Mouse (Mus musculus) heart, embryonic 14.5 days (tissue): ENCODE measurements around the gene Drd3. TPM values are rescaled to one million over a fixed set of nuclear protein-coding genes. Genes with fewer than 3 reads are reported as not detected.

ENCODE experiments used
- ATAC-seq: fragments of 200-750 bp; cut with Nextera tagmentation; 2 replicates; pipeline ENCODE4 v1.8.0; 2017; ENCODE audit warnings: low read depth, moderate TSS enrichment; ENCODE audit not compliant: insufficient number of reproducible peaks, insufficient read depth, low FRiP score
- H3K27ac ChIP-seq, 2 experiments: fragments of 200-500 bp in 1 of 2; fragments of 300-500 bp in 1 of 2; sonication (generic) in 1 of 2; replicated peaks in 1 of 2; 2 replicates each; pipeline ENCODE4 v1.5.1; 2012 to 2014; ENCODE audit warnings: low read depth in 2 of 2, low read length in 2 of 2, control low read depth in 1 of 2, mild to moderate bottlenecking in 1 of 2, mixed read lengths in 1 of 2; ENCODE audit not compliant: control insufficient read depth in 1 of 2, insufficient read depth in 1 of 2
- H3K27me3 ChIP-seq: fragments of 300-500 bp; sonication (generic); 2 replicates; pipeline ENCODE4 v1.6.1; 2014; ENCODE audit warnings: mild to moderate bottlenecking, low read length, control low read depth; ENCODE audit not compliant: control insufficient read depth, insufficient read depth
- H3K36me3 ChIP-seq: fragments of 300-500 bp; sonication (generic); 2 replicates; pipeline ENCODE4 v1.6.1; 2014; ENCODE audit warnings: mild to moderate bottlenecking, control low read depth, low read length, mixed read lengths; ENCODE audit not compliant: control insufficient read depth, insufficient read depth
- H3K4me1 ChIP-seq, 2 experiments: fragments of 200-500 bp in 1 of 2; fragments of 300-500 bp in 1 of 2; sonication (generic) in 1 of 2; 2 replicates each; pipeline ENCODE4 v1.6.1; 2012 to 2014; ENCODE audit warnings: low read length in 2 of 2, control low read depth in 1 of 2, mixed read lengths in 1 of 2; ENCODE audit not compliant: control insufficient read depth in 2 of 2, insufficient read depth in 2 of 2
- H3K4me2 ChIP-seq: fragments of 300-500 bp; sonication (generic); 2 replicates; pipeline ENCODE4 v1.6.1; 2014; ENCODE audit warnings: mild to moderate bottlenecking, low read length
- H3K4me3 ChIP-seq, 2 experiments: fragments of 200-500 bp in 1 of 2; fragments of 300-500 bp in 1 of 2; sonication (generic) in 1 of 2; 2 replicates each; pipeline ENCODE4 v1.5.1; 2012 to 2014; ENCODE audit warnings: low read length in 2 of 2, mild to moderate bottlenecking in 2 of 2, control low read depth in 1 of 2, low read depth in 1 of 2, moderate library complexity in 1 of 2; ENCODE audit not compliant: control insufficient read depth in 1 of 2, insufficient read depth in 1 of 2
- H3K9ac ChIP-seq: fragments of 300-500 bp; sonication (generic); 2 replicates; pipeline ENCODE4 v1.6.1; 2014; ENCODE audit warnings: mild to moderate bottlenecking, low read length
- H3K9me3 ChIP-seq: fragments of 300-500 bp; sonication (generic); 2 replicates; pipeline ENCODE4 v1.6.1; 2016; ENCODE audit warnings: low read length, control low read depth; ENCODE audit not compliant: control insufficient read depth
- WGBS: fragments of 180-500 bp; shearing (Covaris S2); extraction: QIAGEN DNeasy Blood & Tissue Kit; methylation state at CpG from one replicate; pipeline ENCODE4 v1.1.7; 2014; 5-methylcytosine and 5-hydroxymethylcytosine counted together
- polyA plus RNA-seq: library from polyadenylated mRNA; unstranded; fragments of >200 nt; fragmentation: Nextera tagmentation; extraction: Ambion mirVana; gene quantifications from 2 replicates; pipeline ENCODE4 v1.2.1, GENCODE M21; 2014

Gene Drd3
- polyA plus RNA-seq, 1 experiment from 2014 or later: not detected

GRCm38 (mm10) chr16:43801137-43801536 is 47.3 kb downstream of the Drd3 start:
- Histone ChIP-seq H3K4me3 (no peak overlapping the region), H3K9me3 (0 out of 2 replicates have a peak, but pooled peaks cover 5% of the 10 kb centered on the region), H3K9ac (peak overlapping the region; percentile 45; the same call in 1 of the 2 replicates), H3K36me3 (no peaks in the 10 kb centered on the region), H3K27me3 (no peaks in the 10 kb centered on the region), H3K27ac (peak overlapping the region in 1 of 2 experiments; percentile 68; a peak in 2 of 4 replicates), H3K4me1 (peaks cover 22 to 27% of the 10 kb centered on the region in 2 experiments), H3K4me2 (no peak overlapping the region)
- WGBS: 28% methylated on average over 3 of the region's 3 CpGs
- no peak for ATAC-seq

GRCm38 (mm10) chr16:43801791-43802307 is 48.0 kb downstream of the Drd3 start:
- H3K36me3 ChIP-seq: no peaks in the 10 kb centered on the region
- H3K4me1 ChIP-seq: peaks cover 22 to 27% of the 10 kb centered on the region in 2 experiments
- ATAC-seq: peak; percentile 66
- WGBS: 3% methylated on average over 18 of the region's 18 CpGs
- peak overlapping the region; percentile 70 for H3K4me2 ChIP-seq
- H3K4me3 ChIP-seq: peak overlapping the region; percentile 37 to 51
- H3K27me3 ChIP-seq: no peaks in the 10 kb centered on the region
- H3K9me3 ChIP-seq: 0 out of 2 replicates have a peak, but pooled peaks cover 1% of the 10 kb centered on the region
- H3K9ac ChIP-seq: peak overlapping the region; percentile 52
- peak overlapping the region; percentile 46 to 68 for H3K27ac ChIP-seq

GRCm38 (mm10) chr16:43802466-43802865 is 48.6 kb downstream of the Drd3 start:
- 57% methylated on average over 5 of the region's 5 CpGs for WGBS
- H3K4me1 ChIP-seq: peaks cover 22 to 27% of the 10 kb centered on the region in 2 experiments
- H3K4me3 ChIP-seq: no peak overlapping the region

GRCm38 (mm10) chr16:43804364-43804763 is 50.5 kb downstream of the Drd3 start:
- no peaks in the 10 kb centered on the region for H3K36me3 ChIP-seq
- H3K27me3 ChIP-seq: no peaks in the 10 kb centered on the region
- peaks cover 22 to 27% of the 10 kb centered on the region in 2 experiments for H3K4me1 ChIP-seq
- H3K27ac ChIP-seq: no peak overlapping the region
- 85% methylated on average over 6 of the region's 6 CpGs for WGBS
- no peak overlapping the region for H3K4me3 ChIP-seq
- H3K9me3 ChIP-seq: no peaks in the 10 kb centered on the region
- H3K9ac ChIP-seq: no peak overlapping the region
- peak overlapping the region; percentile 37 for H3K4me2 ChIP-seq
- no peak for ATAC-seq

More at GRCm38 (mm10) chr16:43802466-43802865, 48.6 kb downstream of the Drd3 start:
- Histone ChIP-seq H3K36me3 (no peaks in the 10 kb centered on the region), H3K9me3 (no peaks in the 10 kb centered on the region), H3K9ac (no peak overlapping the region), H3K27me3 (no peaks in the 10 kb centered on the region), H3K27ac (no peak overlapping the region), H3K4me2 (no peak overlapping the region)
- no peak for ATAC-seq

GRCm38 (mm10) chr16:43807048-43807447 is 53.2 kb downstream of the Drd3 start:
- 62% methylated on average over 16 of the region's 16 CpGs for WGBS
- Histone ChIP-seq H3K27me3 (no peaks in the 10 kb centered on the region), H3K4me2 (no peak overlapping the region), H3K27ac (no peak overlapping the region), H3K9ac (no peak overlapping the region), H3K4me1 (peaks cover 8 to 11% of the 10 kb centered on the region in 2 experiments), H3K4me3 (no peak overlapping the region), H3K36me3 (no peaks in the 10 kb centered on the region), H3K9me3 (no peaks in the 10 kb centered on the region)
- ATAC-seq: no peak

- Histone ChIP-seq H3K27ac (no peak overlapping the region), H3K27me3 (no peaks in the 10 kb centered on the region), H3K9me3 (no peaks in the 10 kb centered on the region), H3K36me3 (no peaks in the 10 kb centered on the region), H3K4me1 (peaks cover 0 to under 1% of the 10 kb centered on the region in 2 experiments; a peak in 1 of 4 replicates), H3K4me2 (no peak overlapping the region), H3K9ac (no peak overlapping the region), H3K4me3 (no peak overlapping the region)
- WGBS: 85% methylated on average over 2 of the region's 2 CpGs
- ATAC-seq: no peak
These were observed 55.6 kb downstream of the Drd3 start for GRCm38 (mm10) chr16:43809429-43809828.

- Histone ChIP-seq H3K27ac (no peak overlapping the region), H3K27me3 (no peaks in the 10 kb centered on the region), H3K4me1 (no peaks in the 10 kb centered on the region), H3K36me3 (no peaks in the 10 kb centered on the region), H3K9ac (no peak overlapping the region), H3K4me2 (no peak overlapping the region), H3K9me3 (no peaks in the 10 kb centered on the region), H3K4me3 (no peak overlapping the region)
- no peak for ATAC-seq
- WGBS: 86% methylated on average over 1 of the region's 1 CpGs
These were observed 57.6 kb downstream of the Drd3 start for GRCm38 (mm10) chr16:43811402-43811801.

GRCm38 (mm10) chr16:43814644-43815043 is 60.8 kb downstream of the Drd3 start:
- no peak overlapping the region for H3K4me3 ChIP-seq
- no peaks in the 10 kb centered on the region for H3K9me3 ChIP-seq
- H3K27me3 ChIP-seq: no peaks in the 10 kb centered on the region
- WGBS: 54% methylated on average over 4 of the region's 4 CpGs
- H3K4me1 ChIP-seq: no peaks in the 10 kb centered on the region
- no peak overlapping the region for H3K4me2 ChIP-seq
- no peak overlapping the region for H3K9ac ChIP-seq
- ATAC-seq: no peak
- H3K27ac ChIP-seq: no peak overlapping the region
- no peaks in the 10 kb centered on the region for H3K36me3 ChIP-seq
